Mouse (Mus musculus): Measurements from ENCODE around the gene Stkld1. TPM values are rescaled to one million over a fixed set of nuclear protein-coding genes. Genes with fewer than 3 reads are reported as not detected.

The Stkld1 gene
- polyA plus RNA-seq, 1 experiment, result not detected

GRCm38 (mm10) chr2:26913416-26914147, 20.3 kb upstream of the Stkld1 start:
- H3K4me3 ChIP-seq (ENCODE audit: insufficient read depth, poor library complexity, severe bottlenecking), result no peak overlapping the region
- peaks cover 65% of the 10 kb centered on the region for H3K36me3 ChIP-seq (ENCODE audit: control insufficient read depth, insufficient read depth)

GRCm38 (mm10) chr2:26914148-26914941, 19.5 kb upstream of the Stkld1 start:
- no peaks in the 10 kb centered on the region for H3K27me3 ChIP-seq (ENCODE audit: control insufficient read depth, insufficient read depth, insufficient read length)
- peaks cover 100% of the 10 kb centered on the region for H3K79me2 ChIP-seq (ENCODE audit: control insufficient read depth, insufficient read depth)
- no peak overlapping the region for H3ac ChIP-seq (ENCODE audit: control insufficient read depth, insufficient read length, low read depth)
- H3K36me3 ChIP-seq (ENCODE audit: control insufficient read depth, insufficient read depth), result peaks cover 70% of the 10 kb centered on the region
- TF ChIP-seq USF1 (IDR thresholded peaks at IDR 0.05; ENCODE audit: low read depth) (peak; percentile 44), FOSL1 (IDR thresholded peaks at IDR 0.05; ENCODE audit: insufficient read depth, low read length, poor library complexity, severe bottlenecking) (no peak), MAX (IDR thresholded peaks at IDR 0.05) (peak; percentile 68)
- no peak overlapping the region for H3K4me3 ChIP-seq (ENCODE audit: insufficient read depth, poor library complexity, severe bottlenecking)
- H3K79me3 ChIP-seq (ENCODE audit: low read depth), result peaks cover 73% of the 10 kb centered on the region

More at GRCm38 (mm10) chr2:26913416-26914147, 20.3 kb upstream of the Stkld1 start:
- Histone ChIP-seq H3ac (ENCODE audit: control insufficient read depth, insufficient read length, low read depth) (peak overlapping the region; percentile 22), H3K79me3 (ENCODE audit: low read depth) (peaks cover 75% of the 10 kb centered on the region), H3K27me3 (ENCODE audit: control insufficient read depth, insufficient read depth, insufficient read length) (no peaks in the 10 kb centered on the region), H3K79me2 (ENCODE audit: control insufficient read depth, insufficient read depth) (peaks cover 100% of the 10 kb centered on the region)
- TF ChIP-seq MYOD1 (IDR thresholded peaks at IDR 0.05; ENCODE audit: control insufficient read depth, insufficient read length, low read depth) (no peak), MYOG (IDR thresholded peaks at IDR 0.05; ENCODE audit: control insufficient read depth, extremely low read depth, insufficient read length) (no peak), CEBPB (IDR thresholded peaks at IDR 0.05; ENCODE audit: low read depth) (no peak), FOSL1 (IDR thresholded peaks at IDR 0.05; ENCODE audit: insufficient read depth, low read length, poor library complexity, severe bottlenecking) (no peak), USF1 (IDR thresholded peaks at IDR 0.05; ENCODE audit: low read depth) (no peak), CTCF (IDR thresholded peaks at IDR 0.05; ENCODE audit: control insufficient read depth, insufficient read depth, insufficient read length) (no peak), MAX (IDR thresholded peaks at IDR 0.05) (no peak)

- TF ChIP-seq USF1 (IDR thresholded peaks at IDR 0.05; ENCODE audit: low read depth), result peak; percentile 89
- TF ChIP-seq MAX (IDR thresholded peaks at IDR 0.05), result peak; percentile 95
- no peak for TF ChIP-seq CTCF (IDR thresholded peaks at IDR 0.05; ENCODE audit: control insufficient read depth, insufficient read depth, insufficient read length)
- Histone ChIP-seq H3K36me3 (ENCODE audit: control insufficient read depth, insufficient read depth) (peaks cover 83% of the 10 kb centered on the region), H3K79me3 (ENCODE audit: low read depth) (peaks cover 61% of the 10 kb centered on the region), H3K79me2 (ENCODE audit: control insufficient read depth, insufficient read depth) (peaks cover 94% of the 10 kb centered on the region), H3K4me3 (ENCODE audit: insufficient read depth, poor library complexity, severe bottlenecking) (peak within 1 kb of the TSS; percentile 75), H3ac (ENCODE audit: control insufficient read depth, insufficient read length, low read depth) (peak within 1 kb of the TSS; percentile 92), H3K27me3 (ENCODE audit: control insufficient read depth, insufficient read depth, insufficient read length) (no peaks in the 10 kb centered on the region)
Observed at GRCm38 (mm10) chr2:26915927-26916728, 17.7 kb upstream of the Stkld1 start, which contains the start of the genes Surf2 and Surf1. TSS of gene Surf2 (plus strand) at chr2:26916367. TSS of gene Surf1 (minus strand) at chr2:26916530.

GRCm38 (mm10) chr2:26916738-26917137, 17.1 kb upstream of the Stkld1 start:
- TF ChIP-seq USF1 (IDR thresholded peaks at IDR 0.05; ENCODE audit: low read depth), result no peak
- TF ChIP-seq MYOG (IDR thresholded peaks at IDR 0.05; ENCODE audit: control insufficient read depth, extremely low read depth, insufficient read length), result no peak
- TF ChIP-seq CTCF (IDR thresholded peaks at IDR 0.05; ENCODE audit: control insufficient read depth, insufficient read depth, insufficient read length), result no peak
- TF ChIP-seq FOSL1 (IDR thresholded peaks at IDR 0.05; ENCODE audit: insufficient read depth, low read length, poor library complexity, severe bottlenecking), result no peak
- no peak for TF ChIP-seq CEBPB (IDR thresholded peaks at IDR 0.05; ENCODE audit: low read depth)
- no peak for TF ChIP-seq MAX (IDR thresholded peaks at IDR 0.05)
- TF ChIP-seq MYOD1 (IDR thresholded peaks at IDR 0.05; ENCODE audit: control insufficient read depth, insufficient read length, low read depth), result no peak
- peaks cover 83% of the 10 kb centered on the region for H3K36me3 ChIP-seq (ENCODE audit: control insufficient read depth, insufficient read depth)

GRCm38 (mm10) chr2:26919684-26920083, 14.2 kb upstream of the Stkld1 start:
- TF ChIP-seq MAX (IDR thresholded peaks at IDR 0.05) (no peak), USF1 (IDR thresholded peaks at IDR 0.05; ENCODE audit: low read depth) (no peak), CEBPB (IDR thresholded peaks at IDR 0.05; ENCODE audit: low read depth) (no peak), CTCF (IDR thresholded peaks at IDR 0.05; ENCODE audit: control insufficient read depth, insufficient read depth, insufficient read length) (no peak), MYOG (IDR thresholded peaks at IDR 0.05; ENCODE audit: control insufficient read depth, extremely low read depth, insufficient read length) (no peak), MYOD1 (IDR thresholded peaks at IDR 0.05; ENCODE audit: control insufficient read depth, insufficient read length, low read depth) (no peak), FOSL1 (IDR thresholded peaks at IDR 0.05; ENCODE audit: insufficient read depth, low read length, poor library complexity, severe bottlenecking) (no peak)
- Histone ChIP-seq H3ac (ENCODE audit: control insufficient read depth, insufficient read length, low read depth) (no peak overlapping the region), H3K79me2 (ENCODE audit: control insufficient read depth, insufficient read depth) (peaks cover 58% of the 10 kb centered on the region), H3K79me3 (ENCODE audit: low read depth) (peaks cover 39% of the 10 kb centered on the region), H3K36me3 (ENCODE audit: control insufficient read depth, insufficient read depth) (peaks cover 83% of the 10 kb centered on the region), H3K27me3 (ENCODE audit: control insufficient read depth, insufficient read depth, insufficient read length) (no peaks in the 10 kb centered on the region), H3K4me3 (ENCODE audit: insufficient read depth, poor library complexity, severe bottlenecking) (no peak overlapping the region)

More at GRCm38 (mm10) chr2:26916738-26917137, 17.1 kb upstream of the Stkld1 start:
- no peaks in the 10 kb centered on the region for H3K27me3 ChIP-seq (ENCODE audit: control insufficient read depth, insufficient read depth, insufficient read length)
- H3K79me2 ChIP-seq (ENCODE audit: control insufficient read depth, insufficient read depth), result peaks cover 88% of the 10 kb centered on the region
- H3K79me3 ChIP-seq (ENCODE audit: low read depth), result peaks cover 55% of the 10 kb centered on the region
- peak overlapping the region; percentile 75 for H3K4me3 ChIP-seq (ENCODE audit: insufficient read depth, poor library complexity, severe bottlenecking)
- H3ac ChIP-seq (ENCODE audit: control insufficient read depth, insufficient read length, low read depth), result peak overlapping the region; percentile 92
